Mouse (Mus musculus): Measurements from ENCODE around the gene Catsper4.
"Not testable (repeated sequence)": the region's sequence is repeated elsewhere in the genome, so short reads cannot be mapped to it uniquely, and the experiment has no call there.

Catsper4 gene

DNA sequence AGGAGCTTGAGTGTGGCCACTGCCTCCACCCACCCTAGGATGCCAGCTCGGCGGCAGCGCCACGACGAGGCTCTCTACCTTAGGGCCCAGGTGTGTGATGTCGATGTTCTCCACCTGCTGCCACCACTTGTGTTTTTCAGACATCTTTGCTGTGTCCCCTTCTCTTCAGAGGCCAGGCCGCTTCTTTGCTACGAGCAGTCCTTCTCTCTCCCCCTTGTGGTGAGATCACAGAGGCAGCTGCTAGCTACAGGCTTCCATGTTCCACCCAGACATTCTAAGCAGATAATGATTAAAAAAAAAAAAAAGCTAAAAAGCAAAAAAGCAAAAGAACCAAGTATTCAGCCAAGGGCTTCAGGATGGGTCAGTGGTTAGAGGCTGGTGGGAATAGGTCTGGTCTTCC lies at the start of gene Catsper4:
Gene Catsper4 (minus strand): TSS at position 190 of the 400 bp plus-strand sequence.
- DNase-seq: no peak

DNA sequence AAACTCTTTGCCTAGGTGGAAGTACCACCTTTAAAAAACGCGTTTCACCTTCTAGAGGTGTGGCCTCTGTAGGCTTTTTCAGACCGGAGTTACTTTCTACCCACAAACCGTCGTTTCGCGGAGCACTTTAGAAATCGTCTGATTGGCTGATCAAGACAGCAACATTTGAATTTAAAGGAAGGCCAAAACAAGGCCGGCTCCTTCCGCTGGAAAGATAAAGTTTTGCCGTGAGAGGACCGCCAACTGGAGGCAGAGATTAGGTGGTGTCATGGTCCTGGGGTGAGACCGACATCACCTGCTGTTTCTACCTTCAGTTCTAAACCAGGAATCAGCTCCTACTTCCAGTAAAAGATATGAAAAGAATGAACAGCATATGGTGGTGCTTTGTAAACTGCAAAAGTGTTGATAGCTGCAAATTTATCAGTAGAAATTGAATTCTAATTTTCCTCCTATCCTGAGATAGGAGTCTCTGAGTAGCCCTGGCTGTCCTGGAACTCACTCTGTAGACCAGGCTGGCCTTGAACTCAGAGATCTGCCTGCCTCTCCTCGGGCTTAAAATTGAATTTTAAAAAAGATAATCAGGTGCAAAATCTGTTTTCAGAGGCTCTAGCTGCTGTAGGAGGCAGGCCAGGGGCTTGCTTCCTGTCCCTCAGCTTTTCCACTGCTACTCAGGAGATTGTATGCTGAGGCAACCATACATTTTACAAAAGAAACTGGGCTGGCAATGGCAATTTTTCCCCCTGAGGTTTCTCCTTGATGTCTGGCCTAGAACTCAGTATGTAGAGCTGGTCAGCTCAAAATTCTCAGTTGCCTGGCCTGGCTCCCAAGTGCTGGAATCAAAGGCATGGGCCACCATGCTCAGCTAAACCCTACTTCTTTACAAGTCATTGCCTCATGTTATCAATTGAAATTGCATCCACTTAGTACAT lies 46.5 kb upstream of the Catsper4 start:
- DNase-seq: no peak

DNA sequence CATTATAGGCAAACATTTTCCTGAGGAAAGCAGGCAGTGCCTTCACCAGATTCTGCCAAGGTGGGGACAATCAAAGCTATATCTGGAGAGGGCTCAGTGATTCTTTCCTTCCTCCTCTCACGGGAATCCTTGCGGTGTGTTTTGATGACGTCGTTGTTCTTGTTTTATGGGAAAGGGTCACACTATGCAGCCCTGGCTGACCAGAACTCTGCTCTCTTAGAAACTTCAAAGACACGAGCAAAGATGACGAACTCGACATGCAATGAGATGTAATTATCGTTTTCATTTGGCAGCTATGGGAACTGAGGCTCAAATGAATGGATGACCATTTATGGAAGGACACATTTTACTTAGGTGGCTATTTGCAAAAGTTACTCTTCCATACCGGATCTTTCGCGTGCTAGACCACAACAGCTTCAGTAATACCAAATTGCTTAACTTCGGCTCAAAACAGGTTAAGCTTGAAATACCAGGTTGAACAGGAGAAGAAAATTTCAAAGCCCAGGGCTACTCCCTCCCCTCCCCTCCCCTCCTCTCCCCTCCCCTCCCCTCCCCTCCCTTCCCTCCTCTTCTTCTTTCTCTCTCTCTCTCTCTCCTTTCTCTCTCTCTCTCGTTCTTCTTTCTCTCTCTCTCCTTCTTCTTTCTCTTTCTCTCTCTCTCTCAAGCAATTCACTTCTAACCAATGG lies 45.7 kb upstream of the Catsper4 start:
- DNase-seq: no peak

GRCm38 (mm10) chr4:134271979-134272378 lies 44.8 kb upstream of the Catsper4 start:
- no peak for DNase-seq

GRCm38 (mm10) chr4:134269622-134270021 lies 42.4 kb upstream of the Catsper4 start:
- not testable (repeated sequence) for DNase-seq

DNA sequence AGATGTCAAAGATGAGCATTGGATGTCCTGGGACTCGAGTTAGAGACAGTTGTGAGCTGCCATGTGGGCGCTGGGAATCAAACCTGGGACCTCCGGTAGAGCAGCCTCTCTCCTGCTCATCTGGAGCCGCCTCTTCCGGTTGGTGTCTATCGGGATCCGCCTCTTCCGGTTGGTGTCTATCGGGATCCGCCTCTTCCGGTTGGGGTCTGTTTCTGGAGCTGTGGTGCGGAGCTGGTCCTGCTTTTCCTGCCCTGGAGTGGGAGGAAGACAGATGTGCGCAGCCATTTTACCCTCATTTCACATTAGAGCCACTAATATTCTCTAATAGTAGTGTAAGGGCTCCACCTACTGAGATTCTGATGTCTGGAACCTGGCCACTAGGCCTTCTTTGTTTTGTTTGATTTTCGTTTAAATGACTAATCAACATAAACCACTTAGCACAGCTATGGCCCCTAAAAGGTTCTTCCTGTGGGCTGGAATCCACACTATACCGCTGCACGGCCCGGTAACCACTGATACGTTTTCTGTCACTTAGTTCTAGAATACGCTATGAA lies 41.0 kb upstream of the Catsper4 start:
- DNase-seq: no peak

DNA sequence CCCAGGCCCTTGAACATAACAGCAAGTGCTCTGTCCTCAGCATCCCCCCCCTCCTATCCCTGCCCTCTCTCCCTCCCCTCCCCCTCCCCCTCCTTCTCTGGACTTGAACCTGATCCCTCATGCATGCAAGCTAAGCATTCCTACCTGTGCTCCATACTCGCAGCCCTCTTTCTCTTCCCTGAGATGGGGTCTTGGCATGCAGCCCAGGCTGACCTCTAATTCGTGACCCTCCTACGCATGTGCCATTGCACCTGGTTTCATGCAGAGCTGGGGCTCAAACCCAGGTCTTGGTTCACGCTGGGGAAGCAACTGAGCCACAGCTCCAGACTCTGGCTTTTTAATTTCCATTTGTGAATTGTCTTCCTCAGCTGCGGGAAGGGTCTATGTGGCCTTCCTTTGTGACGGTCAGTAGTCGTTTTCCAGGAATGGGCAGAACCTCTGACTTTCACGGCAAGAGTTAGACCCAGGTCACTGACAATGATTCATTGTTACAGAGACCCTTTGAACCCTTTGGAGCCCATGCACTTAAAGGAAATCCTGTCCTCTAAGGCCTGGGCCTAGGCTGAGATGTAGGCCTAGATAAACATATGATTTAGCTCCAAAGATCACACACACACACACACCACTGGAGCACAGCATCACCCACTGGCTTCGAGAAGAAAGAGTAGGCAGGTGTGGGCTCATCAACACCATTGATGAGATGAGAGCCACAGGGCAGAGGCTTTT lies 38.8 kb upstream of the Catsper4 start:
- peak in 1 of 2 experiments; percentile 51 for DNase-seq

- peak; percentile 75 to 92 for DNase-seq
These were observed 36.0 kb upstream of the Catsper4 start for GRCm38 (mm10) chr4:134263191-134263590.

DNA sequence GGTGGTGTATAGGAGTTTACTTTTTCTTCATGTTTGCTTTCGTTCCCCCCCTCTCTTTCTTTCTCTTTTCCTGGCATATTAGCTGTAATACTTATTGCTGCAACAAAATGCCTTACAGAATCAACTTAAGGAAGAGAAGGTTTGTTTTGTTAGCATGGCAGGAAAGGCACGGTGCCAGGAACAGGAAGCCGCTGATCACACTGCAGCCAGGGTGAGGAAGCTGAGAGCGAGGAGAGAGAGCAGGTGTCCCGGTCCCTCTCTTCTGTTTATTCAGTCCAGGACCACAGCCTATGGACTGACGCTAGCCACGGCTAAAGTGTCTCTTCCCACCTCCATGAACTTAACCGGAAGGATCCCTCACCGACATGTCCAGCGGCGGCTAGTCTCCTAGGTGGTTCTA lies 31.2 kb upstream of the Catsper4 start:
- peak in 1 of 2 experiments; percentile 53 for DNase-seq

GRCm38 (mm10) chr4:134257198-134258009 lies 30.2 kb upstream of the Catsper4 start:
- peak in 1 of 2 experiments; percentile 33 for DNase-seq

DNA sequence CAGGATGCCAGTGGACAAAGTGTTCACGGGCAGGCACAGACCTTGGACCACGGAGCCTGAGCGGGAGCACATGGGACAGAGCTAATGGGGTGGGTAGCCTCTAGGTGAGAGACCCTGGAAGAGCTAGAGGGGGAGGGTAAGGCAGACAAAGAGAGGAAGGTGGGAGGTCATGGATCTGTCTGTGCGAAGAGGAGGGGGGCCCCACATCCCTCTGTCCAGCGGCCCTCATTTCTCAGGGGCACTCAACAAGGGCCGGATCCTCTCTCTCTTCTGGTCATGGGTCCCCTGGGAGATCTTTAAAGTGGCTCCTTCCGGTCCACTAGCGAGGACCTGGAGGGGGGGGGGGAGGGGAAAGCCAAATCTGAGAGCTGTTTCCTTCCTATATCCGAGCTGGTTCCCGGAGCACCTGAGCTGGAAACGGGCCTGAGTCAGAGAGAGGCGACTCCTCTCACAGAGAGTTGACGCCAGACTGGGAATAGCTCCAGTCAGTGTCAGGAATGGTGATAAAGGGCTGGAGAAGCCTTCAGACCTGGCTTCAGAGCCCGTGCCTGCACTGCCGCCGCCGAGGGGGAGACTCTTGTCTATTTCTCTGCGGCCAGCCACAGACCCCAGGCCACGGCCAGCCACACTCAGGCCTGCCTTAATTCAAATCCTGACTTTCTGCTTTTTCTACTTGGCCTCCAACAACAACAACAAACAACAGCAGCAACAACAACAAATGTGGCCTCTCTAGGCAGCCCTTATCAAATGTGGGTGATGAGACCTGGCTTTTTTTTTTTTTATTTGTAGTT lies 29.4 kb upstream of the Catsper4 start:
- peak; percentile 70 to 74 for DNase-seq

DNA sequence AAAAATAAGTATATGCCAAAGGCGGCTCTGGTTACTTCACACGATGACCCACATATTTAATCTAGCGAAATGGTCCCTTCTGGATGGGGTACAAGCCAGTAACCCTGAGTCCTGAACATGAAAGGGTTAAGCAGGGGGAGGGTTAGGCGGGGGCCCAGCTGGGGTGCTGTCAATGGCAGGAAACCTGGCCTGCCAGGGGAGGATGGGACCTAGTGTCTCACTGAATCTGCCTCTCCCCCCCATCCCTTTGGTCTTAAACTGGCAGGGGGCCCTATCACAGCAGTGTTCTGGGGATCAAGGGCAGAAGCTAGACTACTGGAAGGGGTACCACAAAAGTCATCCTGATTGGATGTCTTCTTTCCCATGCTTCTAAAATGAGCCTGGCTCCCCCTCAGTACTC lies 28.7 kb upstream of the Catsper4 start:
- DNase-seq: peak; percentile 46 to 60

DNA sequence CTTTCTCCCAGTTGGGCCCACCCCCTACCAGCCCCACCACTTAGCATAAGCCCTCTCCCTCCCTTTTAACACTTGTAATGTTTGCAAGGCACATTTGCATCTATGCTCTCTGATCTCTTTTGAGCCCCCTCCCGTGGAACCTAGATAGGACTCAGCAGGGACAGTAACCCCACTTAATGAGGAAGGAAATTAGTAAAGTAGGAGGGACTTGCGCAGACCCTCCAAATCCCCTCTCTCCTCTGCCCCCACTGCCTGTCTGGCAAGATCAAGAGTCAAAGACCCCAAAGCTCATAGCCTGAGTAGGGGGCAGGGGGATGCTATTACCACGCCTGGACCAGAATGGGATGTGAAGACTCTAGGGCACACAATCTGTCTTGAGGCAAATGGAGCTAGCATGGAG lies 27.7 kb upstream of the Catsper4 start:
- no peak for DNase-seq

DNA sequence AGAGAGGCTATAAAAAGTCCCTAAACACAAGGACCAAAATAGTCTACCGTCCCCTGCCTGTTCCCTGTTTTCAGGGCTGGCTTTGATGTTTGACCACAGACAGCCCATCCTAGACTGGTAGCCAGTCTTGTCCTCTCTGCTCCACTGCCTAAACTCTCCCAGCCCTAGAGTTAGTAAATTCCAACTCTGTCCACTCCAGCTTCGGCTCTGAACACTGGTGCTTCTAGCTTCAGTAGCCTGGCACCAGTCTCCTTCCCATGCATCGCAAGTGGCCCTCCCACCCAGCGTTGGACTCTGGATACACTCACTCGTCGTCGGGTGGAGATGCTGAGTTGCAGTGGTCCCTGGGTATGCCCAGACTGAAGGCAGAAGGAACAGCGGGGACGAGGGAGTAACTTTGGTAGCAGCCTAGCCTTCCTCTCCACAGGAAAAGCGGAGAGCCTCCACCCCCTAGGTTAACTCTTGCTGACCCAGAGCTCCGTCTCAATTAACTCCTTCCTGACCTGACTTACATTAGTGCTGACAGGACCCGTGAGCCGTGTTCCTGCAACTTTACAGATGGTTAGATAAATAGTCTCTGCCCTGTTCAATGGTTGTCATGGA lies 26.6 kb upstream of the Catsper4 start, which contains the start of gene Grrp1:
Gene Grrp1 (minus strand): TSS at position 385 of the 603 bp plus-strand sequence.
- peak; percentile 56 to 59 for DNase-seq

DNA sequence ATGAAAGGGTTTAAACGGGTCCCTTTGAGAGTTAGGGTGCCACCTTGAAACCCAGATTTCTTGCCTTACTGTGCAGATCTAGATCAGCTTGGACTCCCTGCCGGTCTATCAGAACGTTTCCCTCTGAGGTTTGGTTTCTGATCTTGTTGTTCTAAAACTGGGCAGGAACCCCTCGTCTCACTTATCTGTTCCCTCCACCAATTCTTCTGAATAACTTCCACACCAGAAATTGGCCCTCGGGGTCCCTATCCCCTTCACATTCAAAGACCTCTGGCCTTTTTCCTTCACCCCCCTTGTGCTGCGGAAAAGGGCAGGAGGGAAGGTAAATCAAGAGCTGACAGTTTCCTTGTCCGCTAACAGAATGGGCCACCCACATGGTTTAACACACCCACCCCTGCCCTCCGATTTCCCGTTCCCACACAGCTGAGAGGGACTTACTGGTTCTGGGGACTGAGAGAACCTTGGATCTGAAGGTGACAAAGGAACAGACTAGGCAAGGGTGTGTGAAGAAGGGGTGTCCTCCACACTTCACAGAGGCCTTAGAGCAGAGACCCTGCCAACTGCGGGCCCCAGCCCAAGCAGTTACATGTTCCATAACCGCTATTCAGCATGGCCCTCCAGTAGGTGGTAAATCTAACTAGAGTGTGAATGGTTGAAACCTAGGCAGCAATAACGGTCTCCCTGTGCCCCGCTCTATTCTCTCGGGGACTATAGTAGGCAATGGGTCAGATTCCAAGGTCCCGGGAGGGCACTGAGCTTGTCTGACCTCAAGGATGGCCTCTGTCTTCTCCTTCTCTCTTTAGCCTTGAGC lies 25.9 kb upstream of the Catsper4 start:
- DNase-seq: peak; percentile 59 to 62

DNA sequence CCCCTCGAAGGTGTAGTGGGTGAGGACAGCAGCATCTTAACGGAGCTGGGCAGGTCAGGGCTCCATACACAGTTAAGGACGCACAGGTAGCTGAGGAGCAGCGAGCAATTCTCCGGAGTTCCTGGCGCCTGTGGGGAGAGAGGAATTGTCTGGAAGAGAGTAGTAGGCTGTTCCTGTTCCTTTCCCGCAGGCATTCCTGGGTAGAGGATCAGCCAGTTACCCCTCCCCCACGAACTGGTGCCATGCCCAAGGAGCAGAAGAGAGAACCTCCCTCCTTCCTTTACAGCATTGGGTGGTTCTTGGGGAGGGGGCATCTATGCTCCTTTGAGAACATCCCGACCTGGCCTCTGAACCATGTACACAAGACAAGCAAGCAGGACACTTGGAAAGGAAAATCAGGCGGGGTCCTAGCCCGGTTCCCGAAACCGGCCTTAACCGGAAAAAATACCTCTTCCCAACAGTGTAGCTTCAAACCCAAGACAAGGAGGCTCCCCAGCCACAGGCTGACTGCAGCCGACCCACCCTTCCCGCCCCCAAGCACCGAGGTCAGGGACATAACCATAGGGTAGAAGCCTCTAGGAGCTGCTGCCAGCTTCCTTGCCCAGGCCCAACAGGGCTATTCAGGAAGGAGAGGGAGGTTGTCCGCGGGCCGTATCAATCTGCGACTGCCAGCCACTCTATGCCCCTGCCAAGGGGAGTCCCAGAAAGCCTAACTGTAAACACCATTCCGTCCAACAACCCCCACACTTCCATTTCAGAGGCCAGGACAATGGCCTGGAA lies 25.1 kb upstream of the Catsper4 start:
- DNase-seq: peak; percentile 42 to 59

DNA sequence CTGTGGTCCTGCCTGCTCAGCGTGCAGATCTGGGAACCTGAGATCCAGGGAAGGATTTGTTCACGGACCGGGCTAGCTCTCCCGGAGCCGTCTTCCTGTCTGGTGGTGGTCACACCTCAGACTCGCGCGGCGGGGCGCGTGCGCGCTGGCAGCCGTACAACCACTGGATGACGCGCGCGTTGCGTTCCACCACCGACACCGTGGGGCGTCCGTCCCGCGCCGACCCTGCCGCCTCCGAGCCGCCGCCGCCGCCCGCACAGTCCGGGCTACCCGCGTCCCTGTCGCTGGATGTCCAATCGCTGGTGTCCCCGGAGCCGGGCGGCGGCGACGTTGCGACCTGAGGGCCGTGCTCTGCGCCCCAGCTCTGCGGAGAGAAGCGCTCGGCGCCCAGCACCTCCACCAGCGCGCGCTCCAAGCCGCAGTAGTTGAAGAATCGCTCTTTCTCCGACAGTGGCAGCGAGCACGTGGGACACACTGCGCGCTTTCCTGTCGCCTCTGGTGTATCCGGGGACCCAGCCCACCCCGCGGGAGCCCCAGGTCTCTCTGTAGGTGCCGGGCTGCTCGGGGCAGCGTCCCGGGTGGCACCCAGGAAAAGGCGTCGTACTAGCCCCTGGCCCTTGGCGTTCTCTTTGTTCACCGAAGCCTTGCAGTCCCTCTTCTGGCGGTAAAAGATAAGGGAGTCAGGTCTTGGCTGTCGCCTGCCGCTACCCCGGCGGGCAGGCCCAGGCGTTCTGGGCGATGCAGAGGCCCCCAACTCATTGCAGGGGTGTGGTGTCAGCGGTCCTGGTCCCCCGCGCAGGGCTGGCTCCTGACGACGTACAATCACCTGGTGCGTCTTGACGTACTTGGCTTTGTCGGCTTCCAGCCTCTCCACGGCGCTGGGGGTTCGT lies 24.3 kb upstream of the Catsper4 start:
- peak in 1 of 2 experiments; percentile 54 for DNase-seq

DNA sequence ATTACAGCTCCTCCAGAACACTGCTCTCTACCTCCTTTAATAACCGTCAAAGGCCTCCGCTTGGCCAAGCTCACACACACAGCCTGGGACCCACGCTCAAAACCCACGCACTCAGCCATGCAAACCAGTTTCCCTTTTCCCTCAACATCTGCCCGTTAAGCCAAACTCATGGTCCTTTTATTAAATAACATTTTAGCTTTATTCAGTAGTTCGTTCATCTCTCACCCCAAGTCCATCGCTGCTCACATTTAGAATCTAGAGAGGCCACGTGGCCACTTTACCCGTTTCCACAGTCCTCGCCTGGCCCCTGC lies 23.7 kb upstream of the Catsper4 start:
- no peak for DNase-seq

Measured in kidney, postnatal 36 days (tissue).